Mouse (Mus musculus): ENCODE results near the gene Crybb1.

Crybb1 gene

GRCm38 (mm10) chr5:112313222-112313885 lies 57.7 kb downstream of the Crybb1 start:
- DNase-seq = no peak

DNA sequence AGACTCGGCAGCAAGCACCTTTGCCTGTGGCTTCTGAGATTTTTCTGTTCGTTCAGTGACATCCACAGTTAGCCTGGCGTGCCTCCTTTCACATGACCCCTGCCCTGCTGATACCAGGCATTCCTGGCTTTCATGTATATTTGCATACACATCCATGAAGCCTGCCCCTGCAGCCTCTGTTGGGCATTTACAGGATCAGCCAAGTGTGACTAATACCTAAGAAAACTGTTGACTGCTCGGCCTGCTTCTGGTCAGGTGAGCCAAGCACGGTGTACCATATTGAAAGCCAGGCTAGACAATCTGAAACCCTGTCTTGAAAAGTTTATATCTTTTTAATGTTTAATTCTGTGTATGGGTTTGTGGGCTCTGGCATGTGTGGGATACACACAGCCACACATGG lies 60.9 kb downstream of the Crybb1 start:
- DNase-seq = no peak

GRCm38 (mm10) chr5:112317328-112317727 lies 61.7 kb downstream of the Crybb1 start:
- no peak for DNase-seq
